Mouse (Mus musculus): Measurements from ENCODE around the gene Slc15a1.

GRCm38 (mm10) chr14:121508929-121509328, 3.9 kb upstream of the Slc15a1 start:
- TF ChIP-seq POLR2A (IDR thresholded peaks at IDR 0.05; ENCODE audit: borderline replicate concordance, extremely low read depth, low read depth, low read length): no peak
- TF ChIP-seq CTCF (IDR thresholded peaks at IDR 0.05; ENCODE audit: insufficient read depth, low read length): no peak
